Mouse (Mus musculus): ENCODE data around the gene Abi3. TPM values are rescaled to one million over a fixed set of nuclear protein-coding genes. Genes with fewer than 3 reads are reported as not detected.

The Abi3 gene
- polyA plus RNA-seq, 1 experiment: 3.3 TPM

DNA sequence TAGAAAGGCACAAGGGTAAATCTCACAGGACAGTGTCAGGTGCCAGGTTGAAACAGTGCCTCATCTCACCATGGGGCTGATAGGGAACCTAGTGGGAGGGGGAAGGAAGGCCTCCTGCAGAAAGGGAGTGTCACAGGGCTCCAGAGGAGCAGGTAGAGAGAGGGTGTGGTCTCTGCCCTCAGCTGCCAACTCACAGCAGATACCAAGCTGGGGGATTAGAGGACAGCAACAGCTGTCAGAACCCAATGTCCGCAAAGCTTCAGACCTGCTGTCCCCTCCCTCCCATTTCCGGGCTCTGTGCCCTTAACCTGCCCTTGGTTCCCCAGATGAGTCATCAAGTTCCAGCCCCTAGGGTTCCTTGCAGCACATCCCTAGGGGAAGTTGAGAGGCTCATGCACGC, 36.7 kb downstream of the Abi3 start:
- TF ChIP-seq CTCF (IDR thresholded peaks at IDR 0.05; ENCODE audit: borderline replicate concordance, extremely low read depth, insufficient read depth, insufficient read length): no peak
- no peak for TF ChIP-seq POLR2A (IDR thresholded peaks at IDR 0.05; ENCODE audit: borderline replicate concordance, extremely low read depth, insufficient read depth, insufficient read length, poor library complexity, severe bottlenecking)
- no peak for DNase-seq (ENCODE audit: low read depth)

- TF ChIP-seq CTCF (IDR thresholded peaks at IDR 0.05; ENCODE audit: borderline replicate concordance, extremely low read depth, insufficient read depth, insufficient read length): no peak
- TF ChIP-seq POLR2A (IDR thresholded peaks at IDR 0.05; ENCODE audit: borderline replicate concordance, extremely low read depth, insufficient read depth, insufficient read length, poor library complexity, severe bottlenecking): no peak
- DNase-seq (ENCODE audit: low read depth): no peak
Measured at GRCm38 (mm10) chr11:95805010-95805409, 37.3 kb downstream of the Abi3 start.

GRCm38 (mm10) chr11:95795582-95795981, 46.7 kb downstream of the Abi3 start:
- TF ChIP-seq CTCF (IDR thresholded peaks at IDR 0.05; ENCODE audit: borderline replicate concordance, extremely low read depth, insufficient read depth, insufficient read length) (no peak), POLR2A (IDR thresholded peaks at IDR 0.05; ENCODE audit: borderline replicate concordance, extremely low read depth, insufficient read depth, insufficient read length, poor library complexity, severe bottlenecking) (no peak)
- DNase-seq (ENCODE audit: low read depth): no peak

DNA sequence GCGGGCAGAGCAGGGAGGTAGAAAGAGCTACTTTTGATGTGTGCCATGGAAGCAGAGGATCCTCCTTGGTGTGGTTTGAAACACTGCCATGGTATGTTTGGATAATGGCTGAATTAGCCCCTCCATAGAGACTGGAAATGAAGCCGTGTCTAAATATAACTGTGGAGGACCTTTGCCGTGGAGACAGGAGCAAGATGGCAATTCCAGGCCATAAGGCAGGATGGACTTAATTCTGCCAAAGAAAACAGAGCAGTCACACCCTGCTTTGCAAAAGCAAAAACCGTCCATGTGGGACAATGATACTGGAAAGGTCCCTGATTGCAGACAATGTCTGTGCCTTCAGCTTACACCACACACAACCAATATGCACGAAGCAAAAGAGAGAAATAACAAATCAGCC, 48.1 kb downstream of the Abi3 start:
- no peak for DNase-seq (ENCODE audit: low read depth)
- TF ChIP-seq POLR2A (IDR thresholded peaks at IDR 0.05; ENCODE audit: borderline replicate concordance, extremely low read depth, insufficient read depth, insufficient read length, poor library complexity, severe bottlenecking) (no peak), CTCF (IDR thresholded peaks at IDR 0.05; ENCODE audit: borderline replicate concordance, extremely low read depth, insufficient read depth, insufficient read length) (no peak)

GRCm38 (mm10) chr11:95792950-95793509, 49.2 kb downstream of the Abi3 start:
- TF ChIP-seq CTCF (IDR thresholded peaks at IDR 0.05; ENCODE audit: borderline replicate concordance, extremely low read depth, insufficient read depth, insufficient read length): no peak
- no peak for TF ChIP-seq POLR2A (IDR thresholded peaks at IDR 0.05; ENCODE audit: borderline replicate concordance, extremely low read depth, insufficient read depth, insufficient read length, poor library complexity, severe bottlenecking)
- no peak for DNase-seq (ENCODE audit: low read depth)

DNA sequence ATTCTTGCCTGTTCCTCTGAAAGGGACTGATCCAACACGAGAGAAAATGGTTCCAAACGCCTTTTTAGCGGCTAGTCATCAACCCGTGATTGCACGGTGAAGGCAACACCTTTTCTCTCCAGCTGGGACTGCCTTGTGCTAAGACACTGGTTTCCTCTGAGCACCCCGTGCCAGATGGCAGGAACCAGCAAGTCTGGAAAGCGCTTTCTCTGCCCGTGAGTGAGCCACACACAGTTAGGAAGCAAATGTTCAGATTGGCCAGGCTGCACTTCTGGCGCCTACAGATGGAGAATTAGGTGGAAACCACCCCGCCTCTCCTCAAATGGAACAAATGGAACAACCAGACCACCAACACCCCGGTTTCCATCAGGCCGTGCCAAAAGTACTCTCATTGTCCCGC, 50.5 kb downstream of the Abi3 start:
- DNase-seq (ENCODE audit: low read depth): peak; percentile 65

DNA sequence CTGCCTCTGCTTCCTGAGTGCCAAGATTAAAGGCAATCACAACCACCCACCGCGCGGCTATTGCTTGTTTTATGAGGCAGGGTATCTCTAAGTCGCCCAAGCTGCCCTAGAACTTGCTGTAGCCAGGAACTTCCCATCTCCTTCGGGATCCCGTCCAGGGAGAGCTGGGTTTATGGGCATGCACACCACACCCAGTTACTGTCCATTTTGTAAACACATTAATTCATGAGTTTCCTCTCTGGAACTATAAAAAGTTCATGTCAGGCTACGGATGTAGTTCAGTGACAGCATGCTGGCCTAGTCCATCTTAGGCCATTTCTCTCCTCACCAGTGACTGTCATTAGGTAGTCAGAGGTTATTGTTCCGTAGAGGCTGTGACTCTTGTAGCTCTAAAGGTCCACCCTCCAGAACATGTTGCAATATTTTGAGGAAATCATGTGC, 52.8 kb downstream of the Abi3 start:
- no peak for DNase-seq (ENCODE audit: low read depth)
- TF ChIP-seq POLR2A (IDR thresholded peaks at IDR 0.05; ENCODE audit: borderline replicate concordance, extremely low read depth, insufficient read depth, insufficient read length, poor library complexity, severe bottlenecking) (no peak), CTCF (IDR thresholded peaks at IDR 0.05; ENCODE audit: borderline replicate concordance, extremely low read depth, insufficient read depth, insufficient read length) (no peak)

More for the DNA sequence above, 50.5 kb downstream of the Abi3 start:
- TF ChIP-seq POLR2A (IDR thresholded peaks at IDR 0.05; ENCODE audit: borderline replicate concordance, extremely low read depth, insufficient read depth, insufficient read length, poor library complexity, severe bottlenecking) (no peak), CTCF (IDR thresholded peaks at IDR 0.05; ENCODE audit: borderline replicate concordance, extremely low read depth, insufficient read depth, insufficient read length) (no peak)

- TF ChIP-seq POLR2A (IDR thresholded peaks at IDR 0.05; ENCODE audit: borderline replicate concordance, extremely low read depth, insufficient read depth, insufficient read length, poor library complexity, severe bottlenecking): no peak
- TF ChIP-seq CTCF (IDR thresholded peaks at IDR 0.05; ENCODE audit: borderline replicate concordance, extremely low read depth, insufficient read depth, insufficient read length): no peak
- no peak for DNase-seq (ENCODE audit: low read depth)
Measured at GRCm38 (mm10) chr11:95786511-95786910, 55.8 kb downstream of the Abi3 start.

- TF ChIP-seq CTCF (IDR thresholded peaks at IDR 0.05; ENCODE audit: borderline replicate concordance, extremely low read depth, insufficient read depth, insufficient read length) (peak; percentile 40; the same call in 1 of the 2 replicates), POLR2A (IDR thresholded peaks at IDR 0.05; ENCODE audit: borderline replicate concordance, extremely low read depth, insufficient read depth, insufficient read length, poor library complexity, severe bottlenecking) (no peak)
- no peak for DNase-seq (ENCODE audit: low read depth)
Measured at GRCm38 (mm10) chr11:95785675-95786074, 56.6 kb downstream of the Abi3 start.

GRCm38 (mm10) chr11:95783958-95784357, 58.3 kb downstream of the Abi3 start:
- DNase-seq (ENCODE audit: low read depth): no peak
- TF ChIP-seq CTCF (IDR thresholded peaks at IDR 0.05; ENCODE audit: borderline replicate concordance, extremely low read depth, insufficient read depth, insufficient read length) (no peak), POLR2A (IDR thresholded peaks at IDR 0.05; ENCODE audit: borderline replicate concordance, extremely low read depth, insufficient read depth, insufficient read length, poor library complexity, severe bottlenecking) (no peak)

DNA sequence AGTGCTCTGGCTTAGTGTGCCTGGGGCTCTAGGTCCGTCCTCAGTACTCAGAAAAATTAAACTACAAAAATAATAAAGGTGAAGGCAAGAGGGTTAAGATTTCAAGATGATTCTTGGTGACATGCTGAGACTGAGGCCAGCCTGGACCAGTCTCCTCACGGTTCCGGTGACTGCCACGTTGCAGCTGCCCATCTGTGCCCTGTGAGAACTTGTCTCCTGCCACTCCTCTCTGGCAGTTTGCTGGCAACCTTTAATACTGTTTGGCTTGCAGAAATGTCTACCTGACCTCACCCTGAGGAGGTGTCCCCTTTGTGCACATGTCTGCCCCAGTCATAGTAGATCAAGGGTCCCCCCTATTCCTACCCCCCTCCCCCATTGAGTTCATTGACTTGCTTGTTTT, 58.8 kb downstream of the Abi3 start:
- TF ChIP-seq CTCF (IDR thresholded peaks at IDR 0.05; ENCODE audit: borderline replicate concordance, extremely low read depth, insufficient read depth, insufficient read length): no peak
- TF ChIP-seq POLR2A (IDR thresholded peaks at IDR 0.05; ENCODE audit: borderline replicate concordance, extremely low read depth, insufficient read depth, insufficient read length, poor library complexity, severe bottlenecking): no peak
- DNase-seq (ENCODE audit: low read depth): no peak

- TF ChIP-seq CTCF (IDR thresholded peaks at IDR 0.05; ENCODE audit: borderline replicate concordance, extremely low read depth, insufficient read depth, insufficient read length): no peak
- no peak for TF ChIP-seq POLR2A (IDR thresholded peaks at IDR 0.05; ENCODE audit: borderline replicate concordance, extremely low read depth, insufficient read depth, insufficient read length, poor library complexity, severe bottlenecking)
- no peak for DNase-seq (ENCODE audit: low read depth)
Measured at GRCm38 (mm10) chr11:95781557-95781956, 60.7 kb downstream of the Abi3 start.
